ENCODE assay signal across 19 mouse cellular contexts in the genomic region with DNA sequence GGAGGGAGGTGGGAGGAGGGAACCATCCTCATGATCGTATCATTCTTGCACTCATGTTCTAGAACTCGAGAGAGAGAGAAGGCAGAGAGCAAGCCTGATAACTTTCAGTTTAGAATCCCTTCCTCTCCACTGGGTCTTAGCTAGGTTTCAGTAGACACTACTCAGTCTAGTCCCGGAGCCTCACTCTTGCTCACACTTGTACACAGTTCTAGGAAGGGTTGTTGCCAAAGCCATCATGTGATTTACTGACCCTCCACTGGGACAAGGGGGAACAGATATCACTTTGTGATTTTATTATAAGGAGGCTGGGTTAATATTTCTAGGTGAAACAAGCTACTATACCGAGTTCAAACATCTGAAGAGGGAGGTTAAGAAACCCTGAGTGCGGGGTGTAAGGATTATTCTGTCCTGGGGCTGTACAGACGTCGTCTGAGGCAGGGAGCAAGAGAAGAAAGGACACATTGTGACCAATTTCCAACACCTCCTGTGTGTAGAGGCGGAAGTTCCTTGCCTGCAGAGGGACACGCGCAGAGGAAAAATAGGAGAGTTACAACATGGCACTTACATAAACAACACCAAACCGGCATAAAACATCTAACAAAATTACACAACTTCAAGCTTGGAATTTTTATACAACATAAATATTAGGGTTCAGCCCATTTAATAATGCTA.
"Had no signal": no experiment of that assay in that cellular context is flagged by ENCODE, and none has a peak within 500 bp of the region (broad histone marks: within the 10 kb centered on the region; RNA-seq: fewer than 3 reads in every experiment).

No protein-coding gene starts in this region.

- H3K4me1 ChIP-seq: liver, embryonic 13.5 days; megakaryocyte, embryonic 14.5 days; midbrain, embryonic 13.5 days; neural tube, embryonic 13.5 days; stomach, embryonic 15.5 days had no signal

- H3K4me2 ChIP-seq: liver, embryonic 13.5 days; midbrain, embryonic 13.5 days; neural tube, embryonic 13.5 days; stomach, embryonic 15.5 days had no signal

- DNase-seq: kidney, adult 2 months; kidney, postnatal 25 days; layer of hippocampus, adult 9-11 months; liver, embryonic 13.5 days; lung, postnatal 36 days; retina, postnatal 1 day; right cerebral cortex, postnatal 25 days; spleen, adult 18-20 months; thymus, postnatal 25 days had no signal

- H3K27ac ChIP-seq: kidney, postnatal 0 days; layer of hippocampus, adult 2 months; liver, embryonic 13.5 days; midbrain, embryonic 10.5 days; midbrain, embryonic 13.5 days; neural tube, embryonic 13.5 days; stomach, embryonic 15.5 days had no signal

- H3K4me3 ChIP-seq: layer of hippocampus, adult 2 months; liver, embryonic 13.5 days; megakaryocyte, embryonic 14.5 days; midbrain, embryonic 10.5 days; midbrain, embryonic 13.5 days; myocyte; neural tube, embryonic 13.5 days; stomach, embryonic 15.5 days had no signal

- H3K9ac ChIP-seq: liver, embryonic 13.5 days; midbrain, embryonic 13.5 days; neural tube, embryonic 13.5 days; stomach, embryonic 15.5 days had no signal

- H3K9me3 ChIP-seq: liver, embryonic 13.5 days; midbrain, embryonic 10.5 days; midbrain, embryonic 13.5 days; neural tube, embryonic 13.5 days; stomach, embryonic 15.5 days had no signal

- H3K36me3 ChIP-seq: liver, embryonic 13.5 days; midbrain, embryonic 10.5 days; midbrain, embryonic 13.5 days; neural tube, embryonic 13.5 days; stomach, embryonic 15.5 days had no signal

- ATAC-seq: intestine, postnatal 0 days; midbrain, embryonic 13.5 days; midbrain, embryonic 16.5 days had no signal

- H3K27me3 ChIP-seq: liver, embryonic 13.5 days; megakaryocyte, embryonic 14.5 days; midbrain, embryonic 13.5 days; neural tube, embryonic 13.5 days; stomach, embryonic 15.5 days had no signal
